Mouse (Mus musculus) fat pad, adult 2 months (tissue): ENCODE measurements around the gene Spsb2.

Experiments used
- DNase-seq: peaks from one replicate; pipeline ENCODE4 v3.0.0-alpha.2; 2011; ENCODE audit warnings: low read depth, low spot score; ENCODE audit errors: extremely low read depth

Gene Spsb2

GRCm38 (mm10) chr6:124808358-124809012 is at the start of gene Spsb2:
Spsb2 (plus strand) TSS chr6:124808661.
- no peak for DNase-seq

DNA sequence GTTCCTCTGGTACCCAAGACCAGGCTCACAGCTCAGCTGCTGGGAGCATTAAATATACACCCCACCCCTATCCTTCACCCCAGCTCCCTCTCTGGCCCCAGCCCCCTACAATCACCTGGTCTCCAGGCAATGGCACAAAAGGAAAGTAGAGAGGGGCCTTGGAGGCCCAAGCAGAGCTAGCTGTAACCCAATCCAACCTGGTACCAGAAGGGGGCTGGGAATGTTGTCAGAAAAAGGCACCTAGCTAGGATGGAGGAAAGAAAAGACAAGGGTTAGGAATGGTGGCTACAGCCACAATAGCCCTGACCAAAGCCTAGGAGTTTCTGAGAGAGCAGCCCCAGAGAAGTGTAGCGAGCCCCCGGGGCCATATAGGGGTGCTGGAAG is 49.6 kb upstream of the Spsb2 start:
- no peak for DNase-seq

GRCm38 (mm10) chr6:124759259-124759658 is 49.2 kb upstream of the Spsb2 start:
- no peak for DNase-seq

DNA sequence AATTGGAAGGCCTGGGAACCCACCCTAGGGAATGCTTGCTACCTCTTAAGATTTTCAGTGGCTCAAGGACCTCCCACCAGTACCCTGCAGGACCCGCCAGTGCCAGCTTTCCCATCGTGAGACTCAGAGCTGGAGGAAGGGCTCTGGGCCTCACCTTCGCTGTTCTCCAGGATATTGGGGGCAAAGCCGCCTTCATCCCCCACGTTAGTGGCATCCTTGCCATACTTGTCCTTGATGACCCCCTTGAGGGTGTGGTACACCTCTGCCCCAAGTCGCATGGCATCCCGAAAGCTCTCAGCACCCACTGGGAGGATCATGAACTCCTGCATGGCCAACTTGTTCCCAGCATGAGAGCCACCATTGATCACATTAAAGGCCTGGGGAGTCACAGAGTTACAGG is 42.5 kb upstream of the Spsb2 start:
- DNase-seq: no peak

GRCm38 (mm10) chr6:124767536-124767919 is 40.9 kb upstream of the Spsb2 start:
- DNase-seq: no peak

DNA sequence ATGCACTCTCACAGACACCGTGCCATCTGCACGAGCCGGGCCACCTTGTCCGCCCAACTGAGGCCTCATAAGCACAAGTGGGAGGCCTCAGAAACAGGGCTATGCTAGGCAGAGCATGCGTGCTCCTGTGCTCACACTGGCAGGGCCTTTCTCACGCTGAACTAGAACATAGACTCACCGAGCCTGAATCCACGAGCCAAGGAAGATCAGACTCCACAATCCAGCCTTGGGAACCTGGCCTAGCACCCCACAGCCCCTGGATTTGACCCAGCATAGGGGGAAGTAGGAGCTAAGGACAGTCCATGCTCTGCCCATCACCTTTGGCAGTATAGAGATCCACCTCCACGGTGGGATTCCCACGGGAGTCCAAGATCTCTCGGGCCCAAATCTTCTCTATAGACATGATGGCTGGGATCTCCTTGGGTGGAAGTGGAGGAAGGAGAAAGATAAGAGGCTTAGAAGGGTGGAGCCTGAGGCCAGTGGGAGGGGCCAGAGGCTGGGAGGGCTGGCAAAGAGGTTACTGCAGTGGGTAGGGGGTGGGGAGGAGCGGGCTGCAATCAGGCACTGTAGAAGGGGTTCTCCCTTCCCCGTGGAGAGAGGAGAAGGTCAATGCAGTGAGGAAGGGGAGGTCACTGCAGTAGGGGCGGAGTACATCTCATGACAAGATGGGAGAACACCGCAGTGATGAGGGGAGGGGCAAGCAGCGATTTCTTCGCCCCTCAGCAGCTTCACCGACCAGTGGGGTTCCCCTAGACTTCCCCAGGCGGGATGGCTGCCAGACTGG is 40.3 kb upstream of the Spsb2 start:
- no peak for DNase-seq

- no peak for DNase-seq
Observed at GRCm38 (mm10) chr6:124768704-124769044, 39.8 kb upstream of the Spsb2 start.

GRCm38 (mm10) chr6:124769101-124769765 is 39.2 kb upstream of the Spsb2 start, which contains the start of gene Eno2:
Eno2 (minus strand) TSS chr6:124769673.
- no peak for DNase-seq

DNA sequence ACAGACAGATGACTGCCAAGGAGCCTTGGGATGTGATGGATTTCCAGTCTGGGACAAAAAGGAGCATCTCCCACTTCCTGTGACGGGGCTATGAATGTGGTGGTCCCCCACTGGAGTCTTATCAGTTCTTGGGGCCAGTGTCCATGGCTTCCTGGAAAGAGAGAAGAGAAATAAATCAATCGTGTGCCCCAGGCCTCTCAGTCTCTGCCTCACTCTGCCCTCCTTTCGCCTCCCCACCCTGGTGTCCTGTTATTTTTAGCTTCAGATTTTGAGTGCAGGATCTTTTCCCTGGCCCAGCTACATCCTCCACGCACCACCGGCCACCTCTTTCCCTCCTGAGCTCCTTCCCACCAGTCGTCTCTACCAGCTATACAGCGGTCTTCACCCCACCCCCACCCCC is 38.4 kb upstream of the Spsb2 start:
- DNase-seq: no peak

DNA sequence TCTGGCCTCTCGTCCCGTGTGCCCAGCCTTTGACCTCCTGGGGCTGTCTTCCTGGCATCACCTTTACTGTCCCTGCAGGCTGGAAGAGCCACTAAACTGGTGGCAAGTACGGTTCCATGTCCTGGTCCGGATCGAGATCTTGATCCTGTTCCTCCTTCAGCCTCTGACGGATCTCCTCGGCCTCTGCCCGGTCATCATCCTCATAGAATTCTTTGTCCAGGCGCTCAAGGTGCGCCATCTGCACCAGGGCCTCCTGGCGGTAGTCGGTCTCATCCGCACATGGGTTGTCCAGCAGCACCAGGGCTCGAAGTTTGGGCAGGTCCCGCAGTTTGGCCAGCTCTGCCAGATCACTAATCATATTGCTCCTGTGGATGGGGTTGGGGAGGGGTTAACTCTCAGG is 38.0 kb upstream of the Spsb2 start:
- DNase-seq: no peak

GRCm38 (mm10) chr6:124779222-124779983 is 29.1 kb upstream of the Spsb2 start, which contains the start of gene Lrrc23:
Lrrc23 (minus strand) TSS chr6:124779727.
- no peak for DNase-seq

- DNase-seq: no peak
Observed at GRCm38 (mm10) chr6:124779984-124780416, 28.5 kb upstream of the Spsb2 start.

- DNase-seq: no peak
Observed at GRCm38 (mm10) chr6:124780917-124781316, 27.5 kb upstream of the Spsb2 start.

DNA sequence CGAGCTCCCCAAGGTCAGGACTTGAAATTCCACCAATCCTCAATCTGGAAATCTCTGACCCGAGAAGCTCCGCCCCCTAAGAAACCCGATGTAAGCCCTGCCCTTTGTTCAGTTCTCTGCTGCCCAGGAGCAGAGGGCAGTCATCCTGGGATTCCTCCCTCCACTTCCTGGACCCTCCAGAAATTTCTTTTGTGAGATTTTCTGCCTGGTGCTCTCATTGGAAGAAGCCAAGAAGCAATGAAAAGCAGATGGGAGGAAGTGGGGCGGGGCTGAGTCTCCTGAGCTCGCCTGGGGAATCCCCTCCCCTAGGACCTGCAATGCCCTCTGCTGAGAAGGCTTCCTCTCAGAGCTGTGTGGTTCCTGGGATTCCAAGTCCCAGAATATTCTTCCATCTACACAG is 26.0 kb upstream of the Spsb2 start:
- DNase-seq: no peak

DNA sequence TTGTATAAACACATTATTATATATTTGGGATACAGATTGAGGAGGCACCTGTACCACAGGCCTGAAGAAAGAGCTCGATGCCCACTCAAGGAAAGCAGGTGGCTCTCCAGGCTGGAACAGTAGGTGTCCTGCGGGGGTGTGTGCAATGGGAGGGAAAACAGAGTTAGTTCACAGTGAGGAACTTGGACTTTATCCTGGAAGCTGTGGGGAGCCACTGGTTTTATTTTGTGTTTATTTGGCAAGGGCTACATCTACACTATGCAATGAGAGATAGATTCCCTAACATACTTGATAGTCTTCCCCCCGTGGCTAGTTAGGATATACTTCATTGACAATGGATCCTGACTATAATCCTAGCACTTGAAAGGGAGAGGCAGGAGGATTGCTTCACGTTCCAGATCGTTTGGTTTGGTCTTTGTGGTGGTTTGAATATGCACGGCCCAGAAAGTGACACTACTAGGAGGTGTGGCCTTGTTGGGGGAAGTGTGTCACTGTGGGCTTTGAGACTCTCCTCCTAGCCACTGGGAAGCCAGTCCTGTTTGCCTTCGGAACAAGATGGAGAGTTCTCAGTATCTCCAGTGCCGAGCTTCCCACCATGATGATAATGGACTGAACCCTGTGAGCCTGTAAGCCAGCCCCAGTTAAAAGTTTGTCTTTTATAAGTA is 21.6 kb upstream of the Spsb2 start:
- no peak for DNase-seq

DNA sequence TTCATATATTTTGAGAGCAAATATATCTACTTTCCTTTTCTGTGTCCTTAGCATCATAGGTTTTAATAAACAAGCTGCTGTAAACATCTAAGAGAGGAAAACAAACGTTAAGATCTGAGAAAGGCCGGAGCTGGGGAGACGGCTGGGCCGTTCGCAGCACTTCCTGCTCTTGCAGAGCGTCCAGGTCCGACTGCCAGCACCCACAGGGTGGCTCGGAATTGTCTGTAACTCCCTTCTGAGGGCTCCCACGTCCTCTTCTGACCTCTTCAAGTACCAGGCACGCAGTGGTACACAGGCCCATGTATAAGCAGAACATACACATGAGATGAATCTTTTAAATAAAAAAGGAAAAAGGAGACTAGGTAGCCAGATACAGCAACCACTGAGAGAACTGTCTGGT is 20.7 kb upstream of the Spsb2 start:
- no peak for DNase-seq

DNA sequence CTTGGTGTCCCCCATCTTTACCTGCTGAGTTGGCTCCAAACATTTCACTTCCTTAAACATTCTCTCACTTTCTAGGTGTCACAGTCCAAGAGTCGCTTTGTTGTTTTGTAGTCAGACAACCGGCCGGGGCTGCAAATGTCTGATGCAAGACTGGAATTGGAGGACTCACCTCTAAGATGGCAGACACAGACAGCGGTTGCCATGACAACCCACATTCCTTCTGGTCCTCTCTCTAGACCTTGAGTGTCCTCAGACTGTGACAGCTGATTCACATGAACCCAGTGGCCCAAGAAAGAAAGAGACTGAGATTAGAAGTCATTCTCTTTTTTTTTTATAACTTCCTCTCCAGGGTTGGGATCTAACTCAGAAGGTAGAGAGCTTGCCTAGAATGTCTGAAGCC is 18.9 kb upstream of the Spsb2 start:
- DNase-seq: no peak

DNA sequence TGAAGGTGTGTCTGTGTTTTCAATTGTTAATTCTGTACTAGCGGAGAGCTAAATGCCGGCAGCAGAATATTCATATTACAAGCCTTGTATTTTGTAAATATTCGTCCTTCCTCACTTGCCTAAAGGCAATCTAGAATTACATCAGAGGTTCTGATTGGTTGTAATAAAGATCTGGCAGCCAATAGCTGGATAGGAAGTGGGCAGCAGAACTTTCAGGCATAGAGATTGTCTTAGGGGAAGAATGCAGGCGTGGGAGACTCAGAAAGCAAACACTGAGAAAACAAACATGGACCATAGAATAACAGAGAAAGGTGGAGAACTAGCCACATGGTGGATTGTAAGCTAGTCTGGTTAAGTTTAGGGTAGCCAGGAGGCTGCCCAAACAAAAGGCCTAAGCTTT is 18.3 kb upstream of the Spsb2 start:
- no peak for DNase-seq

DNA sequence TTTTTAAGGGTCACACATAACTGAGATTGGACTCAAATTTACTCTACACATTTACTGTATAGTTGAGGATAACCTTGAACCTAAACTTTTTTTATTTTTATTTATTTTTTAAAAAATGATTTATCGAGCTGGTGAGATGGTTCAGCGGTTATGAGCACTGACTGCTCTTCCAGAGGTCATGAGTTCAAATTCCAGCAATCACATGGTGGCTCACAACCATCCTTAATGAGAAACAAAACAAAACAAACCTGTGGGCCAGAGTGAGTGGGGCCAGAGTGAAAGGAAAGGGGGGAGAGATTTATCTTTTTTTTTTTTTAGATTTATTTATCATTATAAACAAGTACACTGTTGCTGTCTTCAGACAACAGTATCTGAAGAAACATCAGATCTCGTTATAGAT is 16.6 kb upstream of the Spsb2 start:
- DNase-seq: no peak

DNA sequence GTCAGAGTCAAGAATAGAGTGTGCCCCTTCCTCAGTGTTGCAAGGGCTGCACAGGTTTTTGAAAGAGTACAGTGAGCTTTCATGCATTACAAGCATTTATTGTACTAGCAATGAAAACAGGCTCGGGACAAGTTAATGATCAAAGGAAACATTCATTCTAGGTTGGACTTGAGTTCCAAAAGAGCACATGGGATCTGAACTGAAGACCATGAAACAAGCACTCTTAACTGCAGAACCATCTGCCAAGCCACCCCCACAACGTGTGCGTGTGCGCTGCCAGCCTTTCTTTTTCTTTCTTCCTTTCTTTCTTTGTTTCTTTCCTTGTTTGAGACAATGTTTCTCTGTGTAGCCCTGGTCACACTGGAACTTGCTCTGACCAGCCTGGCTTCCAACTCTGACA is 12.7 kb upstream of the Spsb2 start:
- no peak for DNase-seq

- DNase-seq: no peak
Observed at GRCm38 (mm10) chr6:124796200-124796599, 12.3 kb upstream of the Spsb2 start.
